Mouse (Mus musculus) lung, embryonic 16.5 days (tissue): ENCODE results near the gene Gabbr1. TPM values are rescaled to one million over a fixed set of nuclear protein-coding genes. Genes with fewer than 3 reads are reported as not detected.
A peak's percentile ranks its signal among the peaks of the same experiment; 100 is the strongest.

Experiments used
- ATAC-seq: fragments of 200-750 bp; cut with Nextera tagmentation; 2 replicates; pipeline ENCODE4 v1.8.0; 2017; ENCODE audit warnings: low read depth, mild to moderate bottlenecking, moderate library complexity
- H3K27ac ChIP-seq: fragments of 300-500 bp; sonication (generic); 2 replicates; pipeline ENCODE4 v1.5.1; 2014; ENCODE audit warnings: mild to moderate bottlenecking, control low read depth, low read length
- H3K27me3 ChIP-seq: fragments of 300-500 bp; sonication (generic); 2 replicates; pipeline ENCODE4 v1.6.1; 2014; ENCODE audit warnings: low read depth, low read length, mixed read lengths; ENCODE audit not compliant: control insufficient read depth, insufficient read depth
- H3K36me3 ChIP-seq: fragments of 300-500 bp; sonication (generic); 2 replicates; pipeline ENCODE4 v1.6.1; 2014; ENCODE audit warnings: low read length; ENCODE audit not compliant: control insufficient read depth, insufficient read depth
- H3K4me1 ChIP-seq: fragments of 300-500 bp; sonication (generic); replicated peaks from 2 replicates; pipeline ENCODE4 v1.6.1; 2014; ENCODE audit warnings: low read length, mixed read lengths; ENCODE audit not compliant: control insufficient read depth, insufficient read depth
- H3K4me2 ChIP-seq: fragments of 300-500 bp; sonication (generic); 2 replicates; pipeline ENCODE4 v1.6.1; 2014; ENCODE audit warnings: low read depth, low read length, control low read depth
- H3K4me3 ChIP-seq: fragments of 300-500 bp; sonication (generic); 2 replicates; pipeline ENCODE4 v1.5.1; 2014; ENCODE audit warnings: mild to moderate bottlenecking, low read length, control low read depth
- H3K9ac ChIP-seq: fragments of 300-500 bp; sonication (generic); 2 replicates; pipeline ENCODE4 v1.6.1; 2014; ENCODE audit warnings: low read length, control low read depth
- H3K9me3 ChIP-seq: fragments of 300-500 bp; sonication (generic); 2 replicates; pipeline ENCODE4 v1.6.1; 2016; ENCODE audit warnings: low read length; ENCODE audit not compliant: control insufficient read depth
- WGBS: fragments of 180-500 bp; shearing (Covaris S2); extraction: QIAGEN DNeasy Blood & Tissue Kit; methylation state at CpG from one replicate; pipeline ENCODE4 v1.1.7; 2014; 5-methylcytosine and 5-hydroxymethylcytosine counted together
- polyA plus RNA-seq: library from polyadenylated mRNA; unstranded; fragments of >200 nt; fragmentation: Nextera tagmentation; extraction: Ambion mirVana; gene quantifications from 2 replicates; pipeline ENCODE4 v1.2.1, GENCODE M21; 2015

The Gabbr1 gene
- polyA plus RNA-seq, 1 experiment from 2014 or later: 5.6 TPM

GRCm38 (mm10) chr17:37080119-37080518 lies 34.4 kb downstream of the Gabbr1 start:
- H3K27ac ChIP-seq: no peak overlapping the region
- H3K27me3 ChIP-seq: no peaks in the 10 kb centered on the region
- peaks cover 2% of the 10 kb centered on the region; the same call in 1 of the 2 replicates for H3K4me1 ChIP-seq
- H3K9ac ChIP-seq: no peak overlapping the region
- no peak overlapping the region for H3K4me2 ChIP-seq
- H3K4me3 ChIP-seq: no peak overlapping the region
- H3K36me3 ChIP-seq: no peaks in the 10 kb centered on the region
- no peaks in the 10 kb centered on the region for H3K9me3 ChIP-seq
- ATAC-seq: no peak
- 8% methylated on average over 5 of the region's 5 CpGs for WGBS

- Histone ChIP-seq H3K4me3 (no peak overlapping the region), H3K27me3 (no peaks in the 10 kb centered on the region), H3K27ac (no peak overlapping the region), H3K9ac (no peak overlapping the region), H3K9me3 (no peaks in the 10 kb centered on the region), H3K4me2 (no peak overlapping the region), H3K36me3 (no peaks in the 10 kb centered on the region), H3K4me1 (peaks cover 2% of the 10 kb centered on the region; the same call in 1 of the 2 replicates)
- no peak for ATAC-seq
- 88% methylated on average over 4 of the region's 4 CpGs for WGBS
Measured at GRCm38 (mm10) chr17:37081659-37082058, 35.9 kb downstream of the Gabbr1 start.

DNA sequence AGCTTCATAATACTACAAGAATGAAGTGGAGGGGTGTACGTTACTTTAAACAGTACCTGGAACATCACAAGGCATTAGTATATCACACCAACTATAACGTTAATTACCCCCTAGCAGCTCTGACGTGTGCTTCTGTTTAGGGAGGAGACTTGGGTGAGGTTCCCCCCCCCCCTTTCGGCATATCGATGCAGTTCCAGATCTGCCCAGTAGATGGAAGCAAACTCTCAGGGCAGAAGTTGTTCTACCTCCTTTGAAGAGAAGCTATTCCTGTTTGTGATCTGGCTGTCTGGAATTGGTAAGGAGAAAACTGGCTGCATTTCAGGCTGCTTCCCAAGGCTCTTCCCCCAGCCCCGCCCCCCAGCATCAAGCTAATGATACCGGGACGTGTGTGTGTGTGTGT lies 37.6 kb downstream of the Gabbr1 start:
- no peak overlapping the region for H3K9ac ChIP-seq
- peak; percentile 74; the same call in 1 of the 2 replicates for ATAC-seq
- peaks cover 2% of the 10 kb centered on the region; the same call in 1 of the 2 replicates for H3K4me1 ChIP-seq
- WGBS: 2% methylated on average over 8 of the region's 8 CpGs
- no peaks in the 10 kb centered on the region for H3K27me3 ChIP-seq
- H3K27ac ChIP-seq: no peak overlapping the region
- no peaks in the 10 kb centered on the region for H3K36me3 ChIP-seq
- no peak overlapping the region for H3K4me2 ChIP-seq
- H3K4me3 ChIP-seq: no peak overlapping the region
- no peaks in the 10 kb centered on the region for H3K9me3 ChIP-seq

GRCm38 (mm10) chr17:37084632-37085031 lies 38.9 kb downstream of the Gabbr1 start:
- 62% methylated on average over 5 of the region's 5 CpGs for WGBS
- ATAC-seq: no peak
- Histone ChIP-seq H3K27ac (no peak overlapping the region), H3K4me3 (no peak overlapping the region), H3K4me1 (peaks cover 2% of the 10 kb centered on the region; the same call in 1 of the 2 replicates), H3K27me3 (no peaks in the 10 kb centered on the region), H3K4me2 (no peak overlapping the region), H3K9ac (no peak overlapping the region), H3K9me3 (no peaks in the 10 kb centered on the region), H3K36me3 (no peaks in the 10 kb centered on the region)

DNA sequence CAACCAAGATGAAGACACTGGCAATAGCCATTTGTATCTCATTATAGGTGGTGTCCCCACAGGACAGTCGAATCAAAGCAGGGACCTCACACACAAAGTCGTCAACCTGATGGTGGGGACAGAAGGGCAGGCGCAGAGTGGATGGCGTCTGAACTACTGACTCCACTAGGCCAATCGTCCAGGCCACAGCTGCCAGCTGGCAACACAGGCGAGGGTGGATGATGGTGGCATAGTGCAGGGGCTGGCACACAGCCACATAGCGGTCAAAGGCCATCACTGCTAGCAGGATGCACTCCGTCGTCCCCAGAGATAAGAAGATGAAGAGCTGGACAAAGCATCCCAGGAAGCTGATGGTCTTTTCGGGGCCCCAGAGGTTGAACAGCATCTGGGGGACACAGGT lies 39.8 kb downstream of the Gabbr1 start:
- Histone ChIP-seq H3K36me3 (no peaks in the 10 kb centered on the region), H3K27ac (no peak overlapping the region), H3K4me3 (no peak overlapping the region), H3K27me3 (no peaks in the 10 kb centered on the region), H3K9me3 (no peaks in the 10 kb centered on the region), H3K4me2 (no peak overlapping the region), H3K4me1 (peaks cover 2% of the 10 kb centered on the region; the same call in 1 of the 2 replicates), H3K9ac (no peak overlapping the region)
- WGBS: 56% methylated on average over 10 of the region's 10 CpGs
- ATAC-seq: no peak

- H3K9ac ChIP-seq: no peak within 1 kb of the TSS
- H3K9me3 ChIP-seq: no peaks in the 10 kb centered on the region
- no peak within 1 kb of the TSS for H3K4me3 ChIP-seq
- H3K4me1 ChIP-seq: no peaks in the 10 kb centered on the region
- ATAC-seq: no peak
- no peaks in the 10 kb centered on the region for H3K27me3 ChIP-seq
- no peaks in the 10 kb centered on the region for H3K36me3 ChIP-seq
- no peak within 1 kb of the TSS for H3K27ac ChIP-seq
- H3K4me2 ChIP-seq: no peak within 1 kb of the TSS
Measured at GRCm38 (mm10) chr17:37088399-37088798, 42.6 kb downstream of the Gabbr1 start, which contains the start of gene Olfr90. TSS of gene Olfr90 (minus strand) at chr17:37088499.

GRCm38 (mm10) chr17:37092198-37092597 lies 46.4 kb downstream of the Gabbr1 start:
- no peak for ATAC-seq
- Histone ChIP-seq H3K4me2 (no peak overlapping the region), H3K27me3 (no peaks in the 10 kb centered on the region), H3K4me3 (no peak overlapping the region), H3K36me3 (no peaks in the 10 kb centered on the region), H3K9me3 (no peaks in the 10 kb centered on the region), H3K27ac (no peak overlapping the region), H3K9ac (no peak overlapping the region), H3K4me1 (no peaks in the 10 kb centered on the region)
- 63% methylated on average over 1 of the region's 1 CpGs for WGBS

- no peak overlapping the region for H3K27ac ChIP-seq
- ATAC-seq: no peak
- H3K4me2 ChIP-seq: no peak overlapping the region
- H3K9me3 ChIP-seq: no peaks in the 10 kb centered on the region
- H3K36me3 ChIP-seq: no peaks in the 10 kb centered on the region
- WGBS: 64% methylated on average over 5 of the region's 5 CpGs
- H3K4me1 ChIP-seq: no peaks in the 10 kb centered on the region
- H3K9ac ChIP-seq: no peak overlapping the region
- no peak overlapping the region for H3K4me3 ChIP-seq
- H3K27me3 ChIP-seq: no peaks in the 10 kb centered on the region
Measured at GRCm38 (mm10) chr17:37093289-37093688, 47.5 kb downstream of the Gabbr1 start.

- Histone ChIP-seq H3K36me3 (no peaks in the 10 kb centered on the region), H3K9ac (no peak within 1 kb of the TSS), H3K4me3 (no peak within 1 kb of the TSS), H3K27ac (no peak within 1 kb of the TSS), H3K4me2 (no peak within 1 kb of the TSS), H3K9me3 (no peaks in the 10 kb centered on the region), H3K27me3 (no peaks in the 10 kb centered on the region), H3K4me1 (no peaks in the 10 kb centered on the region)
- WGBS: 76% methylated on average over 1 of the region's 1 CpGs
- no peak for ATAC-seq
Measured at GRCm38 (mm10) chr17:37098178-37098577, 52.4 kb downstream of the Gabbr1 start, which contains the start of gene Olfr91. TSS of gene Olfr91 (minus strand) at chr17:37098278.

GRCm38 (mm10) chr17:37119988-37120387 lies 74.2 kb downstream of the Gabbr1 start, which contains the start of gene Olfr92:
TSS of gene Olfr92 (minus strand) at chr17:37120088.
- H3K9me3 ChIP-seq: no peaks in the 10 kb centered on the region
- H3K4me1 ChIP-seq: no peaks in the 10 kb centered on the region
- no peak for ATAC-seq
- WGBS: 79% methylated on average over 2 of the region's 2 CpGs
- no peak within 1 kb of the TSS for H3K27ac ChIP-seq
- H3K4me3 ChIP-seq: no peak within 1 kb of the TSS
- no peak within 1 kb of the TSS for H3K9ac ChIP-seq
- H3K27me3 ChIP-seq: no peaks in the 10 kb centered on the region
- H3K4me2 ChIP-seq: no peak within 1 kb of the TSS
- no peaks in the 10 kb centered on the region for H3K36me3 ChIP-seq
